Mouse (Mus musculus) limb, embryonic 14.5 days (tissue): ENCODE measurements around the gene Pakap. TPM values are rescaled to one million over a fixed set of nuclear protein-coding genes. Genes with fewer than 3 reads are reported as not detected.

Experiments used
- ATAC-seq: fragments of 200-750 bp; cut with Nextera tagmentation; 2 replicates; pipeline ENCODE4 v1.8.0; 2017; ENCODE audit warnings: low read depth, moderate number of reproducible peaks, moderate TSS enrichment; ENCODE audit not compliant: low FRiP score
- DNase-seq: peaks from one replicate; pipeline ENCODE4 v3.0.0-alpha.2; 2015; ENCODE audit warnings: low spot score
- H3K27ac ChIP-seq: fragments of 300-500 bp; sonication (generic); replicated peaks from 2 replicates; pipeline ENCODE4 v1.5.1; 2014; ENCODE audit warnings: low read depth, mild to moderate bottlenecking, low read length, moderate library complexity, mixed read lengths
- H3K27me3 ChIP-seq: fragments of 300-500 bp; sonication (generic); 2 replicates; pipeline ENCODE4 v1.6.1; 2014; ENCODE audit warnings: low read length, mixed read lengths; ENCODE audit not compliant: control insufficient read depth, insufficient read depth
- H3K36me3 ChIP-seq: fragments of 300-500 bp; sonication (generic); 2 replicates; pipeline ENCODE4 v1.6.1; 2014; ENCODE audit warnings: mild to moderate bottlenecking, low read length, moderate library complexity, mixed read lengths; ENCODE audit not compliant: control insufficient read depth, insufficient read depth
- H3K4me1 ChIP-seq: fragments of 300-500 bp; sonication (generic); 2 replicates; pipeline ENCODE4 v1.6.1; 2014; ENCODE audit warnings: antibody characterized with exemption, low read length, mixed read lengths; ENCODE audit not compliant: control insufficient read depth, insufficient read depth
- H3K4me2 ChIP-seq: fragments of 300-500 bp; sonication (generic); replicated peaks from 2 replicates; pipeline ENCODE4 v1.6.1; 2014; ENCODE audit warnings: low read depth, mild to moderate bottlenecking, low read length, moderate library complexity; ENCODE audit not compliant: severe bottlenecking
- H3K4me3 ChIP-seq: fragments of 300-500 bp; sonication (generic); replicated peaks from 2 replicates; pipeline ENCODE4 v1.5.1; 2014; ENCODE audit warnings: low read length
- H3K9ac ChIP-seq: fragments of 300-500 bp; sonication (generic); 2 replicates; pipeline ENCODE4 v1.6.1; 2014; ENCODE audit warnings: mild to moderate bottlenecking, low read depth, low read length, moderate library complexity; ENCODE audit not compliant: severe bottlenecking
- H3K9me3 ChIP-seq: fragments of 300-500 bp; sonication (generic); 2 replicates; pipeline ENCODE4 v1.6.1; 2016; ENCODE audit warnings: low read length; ENCODE audit not compliant: control insufficient read depth
- POLR2A ChIP-seq: fragments of 200-500 bp; IDR thresholded peaks from 2 replicates; pipeline ENCODE4 v1.8.0; 2012; ENCODE audit warnings: inconsistent platforms, mild to moderate bottlenecking, moderate library complexity, borderline replicate concordance; ENCODE audit not compliant: insufficient read depth, insufficient read length; ENCODE audit errors: extremely low read depth
- WGBS: fragments of 180-500 bp; shearing (Covaris S2); extraction: QIAGEN DNeasy Blood & Tissue Kit; methylation state at CpG from one replicate; pipeline ENCODE4 v1.1.7; 2014; 5-methylcytosine and 5-hydroxymethylcytosine counted together
- polyA plus RNA-seq, 2 experiments: library from polyadenylated mRNA; depleted of rRNA in 1 of 2; stranded (reverse) in 1 of 2; unstranded in 1 of 2; fragments of >200 nt; fragmentation: Nextera tagmentation in 1 of 2; extraction: Ambion mirVana in 1 of 2; gene quantifications; 2 replicates each; pipeline versions ENCODE4 v1.2.1 to v1.2.3; 2012 to 2014

The Pakap gene
- polyA plus RNA-seq, 2 experiments, result 6.4 to 26.9 TPM

DNA sequence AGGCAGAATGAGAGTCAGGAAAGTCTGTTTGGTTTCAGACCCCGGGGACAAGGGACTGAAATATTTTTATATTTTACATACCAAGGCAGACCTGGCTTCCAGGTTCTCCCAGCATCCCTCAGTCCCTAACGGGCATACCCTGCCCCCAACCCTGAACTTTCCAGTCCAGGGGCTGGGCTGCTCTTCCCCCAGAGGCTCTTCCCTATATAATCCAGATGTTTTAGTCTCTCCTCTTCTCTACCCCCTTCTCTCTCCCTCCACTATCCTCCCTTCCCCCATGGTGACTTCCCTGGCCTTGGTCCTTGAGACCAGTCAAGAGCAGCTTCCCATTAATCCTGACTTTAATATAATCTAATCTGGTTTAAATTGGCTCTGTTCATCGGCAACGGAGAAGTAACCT lies 212.4 kb downstream of the Pakap start:
- Histone ChIP-seq H3K9ac (no peak overlapping the region; the same call in 1 of the 2 replicates), H3K27me3 (0 out of 2 replicates have a peak, but pooled peaks cover 11% of the 10 kb centered on the region), H3K4me1 (peaks cover 29% of the 10 kb centered on the region), H3K27ac (no peak overlapping the region), H3K4me2 (no peak overlapping the region; the same call in 1 of the 2 replicates), H3K36me3 (no peaks in the 10 kb centered on the region), H3K4me3 (no peak overlapping the region), H3K9me3 (no peaks in the 10 kb centered on the region)
- ATAC-seq (no peak), DNase-seq (no peak)
- TF ChIP-seq POLR2A, result no peak
- 17% methylated on average over 4 of the region's 4 CpGs for WGBS

DNA sequence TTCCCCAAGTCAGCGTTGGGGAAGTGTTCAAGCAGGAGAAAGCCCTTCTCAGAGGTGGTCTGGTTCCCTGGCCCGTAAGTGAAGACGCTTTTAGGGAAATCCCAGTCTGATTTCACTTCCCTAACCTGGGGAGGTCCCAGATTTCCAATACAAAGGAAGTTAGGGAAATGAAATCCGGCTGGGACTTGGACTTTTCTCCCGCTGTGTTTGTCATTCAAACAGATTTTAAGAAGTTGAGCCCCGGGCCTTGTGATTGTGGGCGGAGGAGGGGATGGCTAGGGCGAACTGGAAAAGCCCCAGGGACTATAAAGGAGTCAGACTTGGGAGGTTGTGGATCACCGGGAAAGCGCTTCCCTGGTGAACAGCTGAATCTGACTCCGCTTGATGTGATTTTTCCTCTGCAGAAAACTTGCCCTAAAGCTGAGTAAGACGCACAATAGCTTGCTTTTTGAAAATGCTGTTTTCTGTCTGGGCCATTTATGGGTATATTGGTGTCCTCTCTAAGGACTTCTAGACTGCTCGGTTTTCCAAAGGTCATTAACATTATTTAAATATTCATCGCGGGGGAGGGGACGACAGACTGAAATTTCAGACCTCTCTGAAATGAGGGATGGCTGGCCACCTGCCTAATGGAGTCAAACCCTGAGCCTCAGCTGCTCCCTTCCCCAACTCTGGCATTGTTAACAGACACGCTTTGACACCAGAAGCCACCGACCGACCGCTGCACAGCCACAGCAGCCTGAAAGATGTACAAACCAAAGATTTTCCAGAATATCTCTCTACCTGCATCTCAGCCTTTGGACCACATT lies 213.1 kb downstream of the Pakap start:
- H3K4me2 ChIP-seq, result no peak overlapping the region; the same call in 1 of the 2 replicates
- no peak overlapping the region; the same call in 1 of the 2 replicates for H3K9ac ChIP-seq
- H3K4me3 ChIP-seq, result no peak overlapping the region
- 6% methylated on average over 20 of the region's 20 CpGs for WGBS
- peaks cover 29% of the 10 kb centered on the region for H3K4me1 ChIP-seq
- ATAC-seq (peak; percentile 60; the same call in 1 of the 2 replicates), DNase-seq (no peak)
- H3K27ac ChIP-seq, result no peak overlapping the region
- no peaks in the 10 kb centered on the region for H3K9me3 ChIP-seq
- H3K36me3 ChIP-seq, result no peaks in the 10 kb centered on the region
- TF ChIP-seq POLR2A, result no peak
- 0 out of 2 replicates have a peak, but pooled peaks cover 11% of the 10 kb centered on the region for H3K27me3 ChIP-seq

DNA sequence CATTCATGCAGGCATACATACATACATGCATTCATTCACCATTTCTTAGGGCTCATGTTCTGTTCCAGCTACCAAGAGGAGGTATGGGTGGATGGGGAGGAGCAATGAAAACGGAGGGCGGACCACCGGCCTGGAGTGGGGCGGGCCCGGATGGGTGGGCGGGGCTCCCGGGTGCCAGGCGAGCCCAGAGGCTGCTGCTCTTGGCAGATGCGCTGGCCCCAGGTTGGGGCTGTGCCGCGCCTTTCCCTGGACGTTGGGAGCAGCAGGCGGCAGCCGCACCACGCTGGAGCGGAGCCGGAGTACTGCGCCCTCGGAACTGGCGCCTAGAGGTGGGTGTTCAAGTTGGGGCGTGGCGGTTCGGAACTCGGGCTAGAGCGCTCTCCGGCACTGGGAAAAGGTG lies 214.0 kb downstream of the Pakap start:
- 0 out of 2 replicates have a peak, but pooled peaks cover 11% of the 10 kb centered on the region for H3K27me3 ChIP-seq
- no peak overlapping the region for H3K27ac ChIP-seq
- no peaks in the 10 kb centered on the region for H3K36me3 ChIP-seq
- DNase-seq (no peak), ATAC-seq (peak; percentile 79)
- under 1% methylated on average over 26 of the region's 26 CpGs for WGBS
- no peaks in the 10 kb centered on the region for H3K9me3 ChIP-seq
- peak overlapping the region; percentile 36; the same call in 1 of the 2 replicates for H3K9ac ChIP-seq
- H3K4me2 ChIP-seq, result peak overlapping the region; percentile 74
- H3K4me3 ChIP-seq, result peak overlapping the region; percentile 39
- TF ChIP-seq POLR2A, result no peak
- peaks cover 29% of the 10 kb centered on the region for H3K4me1 ChIP-seq

DNA sequence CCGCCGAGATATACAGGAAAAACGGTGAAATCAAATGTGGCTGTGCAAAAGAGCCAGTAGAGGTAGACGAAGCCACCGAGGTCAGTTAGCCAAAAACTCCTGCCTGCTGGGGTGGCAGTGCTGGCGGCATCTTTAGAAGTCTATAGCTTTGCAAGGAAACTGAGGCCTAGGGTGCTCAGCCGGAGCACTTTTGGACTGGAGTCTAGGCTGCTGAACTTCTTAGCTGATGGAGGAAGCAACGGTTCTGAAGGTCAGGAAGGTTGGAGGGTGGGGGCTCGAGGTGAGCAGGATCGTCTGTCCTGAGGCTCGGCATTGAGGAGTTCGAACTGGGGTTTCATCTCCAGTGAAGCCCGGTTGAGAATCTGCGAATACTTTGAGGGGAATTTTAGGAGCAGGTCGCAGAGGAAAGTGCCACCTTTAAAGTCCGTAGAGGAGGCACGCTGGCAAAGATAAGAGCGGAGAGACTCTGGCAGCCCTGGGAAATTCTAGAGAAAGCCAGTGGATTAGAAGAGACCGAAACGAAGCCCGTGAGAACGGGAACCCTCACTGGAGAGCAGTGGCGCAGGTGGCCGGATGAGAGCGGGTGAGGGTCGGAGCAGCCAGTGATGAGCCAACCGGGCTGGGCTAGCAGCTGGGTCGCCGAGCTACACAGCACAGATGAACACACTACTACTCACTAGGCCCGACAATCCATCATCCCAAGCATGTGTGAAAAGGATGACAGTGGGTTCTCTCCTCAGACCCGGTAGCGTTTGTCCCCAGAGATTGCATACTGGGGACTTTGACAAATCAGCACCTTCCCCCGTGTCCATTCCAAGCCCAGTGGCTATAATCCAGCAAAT lies 214.8 kb downstream of the Pakap start:
- H3K9me3 ChIP-seq, result no peaks in the 10 kb centered on the region
- no peak for ATAC-seq
- H3K4me1 ChIP-seq, result peaks cover 29% of the 10 kb centered on the region
- 0 out of 2 replicates have a peak, but pooled peaks cover 11% of the 10 kb centered on the region for H3K27me3 ChIP-seq
- no peak overlapping the region for H3K27ac ChIP-seq
- no peak for DNase-seq
- H3K4me3 ChIP-seq, result peak overlapping the region; percentile 39
- no peak for TF ChIP-seq POLR2A
- no peaks in the 10 kb centered on the region for H3K36me3 ChIP-seq
- peak overlapping the region; percentile 74 for H3K4me2 ChIP-seq
- H3K9ac ChIP-seq, result peak overlapping the region; percentile 36
- WGBS, result 5% methylated on average over 33 of the region's 33 CpGs

DNA sequence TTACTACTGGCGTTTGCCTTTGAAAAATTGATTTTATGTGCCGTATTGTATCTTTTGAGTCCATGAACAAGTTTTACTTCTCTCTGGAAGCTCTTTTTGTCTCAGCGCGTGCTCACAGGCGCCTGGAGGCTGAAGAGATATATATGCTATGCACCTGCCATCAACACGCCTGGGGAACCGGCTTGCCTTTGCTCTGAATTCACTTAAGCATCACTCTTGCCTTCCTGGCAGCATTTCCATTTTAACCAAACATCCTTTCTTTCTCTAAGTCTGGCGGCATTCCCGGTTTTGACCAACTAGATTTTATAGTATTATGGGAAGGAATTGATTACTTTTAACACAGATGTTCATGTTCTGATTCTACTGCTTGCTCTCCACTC lies 215.4 kb downstream of the Pakap start:
- Histone ChIP-seq H3K4me2 (peak overlapping the region; percentile 74), H3K9me3 (no peaks in the 10 kb centered on the region), H3K9ac (0 out of 2 replicates have a peak overlapping the region, but pooled peaks have one; percentile 36), H3K4me3 (peak overlapping the region; percentile 39), H3K27ac (no peak overlapping the region), H3K27me3 (0 out of 2 replicates have a peak, but pooled peaks cover 11% of the 10 kb centered on the region), H3K36me3 (no peaks in the 10 kb centered on the region), H3K4me1 (peaks cover 29% of the 10 kb centered on the region)
- TF ChIP-seq POLR2A, result no peak
- DNase-seq (no peak), ATAC-seq (no peak)
- 29% methylated on average over 9 of the region's 9 CpGs for WGBS
